Mouse (Mus musculus) B cell, adult 2 months (primary cell): ENCODE results near the gene Bcl2l1.

Experiments
- DNase-seq, 2 experiments: peaks; one replicate each; pipeline ENCODE4 v3.0.0; 2022

Bcl2l1 gene

GRCm38 (mm10) chr2:152734984-152735383, 96.5 kb downstream of the Bcl2l1 start:
- peak; percentile 71 to 73 for DNase-seq

GRCm38 (mm10) chr2:152734501-152734900, 97.0 kb downstream of the Bcl2l1 start:
- DNase-seq = no peak

GRCm38 (mm10) chr2:152733201-152733600, 98.3 kb downstream of the Bcl2l1 start:
- peak; percentile 31 to 36 for DNase-seq
